Mouse (Mus musculus): ENCODE data around the gene Dhx33.

DNA sequence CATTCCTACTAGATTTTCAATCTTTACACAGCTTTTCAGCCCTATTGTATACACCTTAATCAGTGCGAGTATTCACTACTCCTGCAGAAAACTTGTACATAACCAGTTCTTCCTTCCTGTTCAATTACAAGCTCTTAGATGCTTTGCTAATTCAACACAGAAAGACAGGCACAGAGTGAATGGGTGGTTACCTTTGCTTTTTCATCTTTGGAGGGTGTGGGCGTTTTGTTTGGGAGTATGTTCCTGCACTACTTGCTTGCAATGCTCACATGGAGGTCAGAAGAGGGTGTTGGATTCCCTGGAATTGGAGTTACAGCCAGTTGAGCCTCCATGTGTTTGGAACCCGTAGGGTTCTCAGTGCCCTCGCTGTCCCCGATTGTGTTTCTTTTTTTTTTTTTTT lies 809 bp upstream of the Dhx33 start:
- no peak for TF ChIP-seq CTCF (IDR thresholded peaks at IDR 0.05; ENCODE audit: control insufficient read depth, insufficient read depth, low read length)
- TF ChIP-seq POLR2A (IDR thresholded peaks at IDR 0.05; ENCODE audit: borderline replicate concordance, control insufficient read depth, low read depth, low read length): no peak

Measured in bone marrow, adult 2 months (tissue).